Mouse (Mus musculus) brain, embryonic 14.5 days (tissue): ENCODE measurements around the gene Capn12.

ENCODE experiments used
- CTCF ChIP-seq: fragments of 200-500 bp; IDR thresholded peaks from 2 replicates; pipeline ENCODE4 v1.5.1; 2012; ENCODE audit warnings: inconsistent platforms, mild to moderate bottlenecking, moderate library complexity, borderline replicate concordance; ENCODE audit not compliant: insufficient read depth, insufficient read length; ENCODE audit errors: extremely low read depth
- POLR2A ChIP-seq: fragments of 200-500 bp; IDR thresholded peaks from 2 replicates; pipeline ENCODE4 v1.6.1; 2012; ENCODE audit warnings: mild to moderate bottlenecking, inconsistent platforms, borderline replicate concordance; ENCODE audit not compliant: poor library complexity, insufficient read depth, insufficient read length, severe bottlenecking; ENCODE audit errors: extremely low read depth

- no peak for TF ChIP-seq CTCF
- TF ChIP-seq POLR2A: no peak
These were observed 43.6 kb downstream of the Capn12 start for GRCm38 (mm10) chr7:28924802-28925201.
